Mouse (Mus musculus) duodenum, adult 2 months (tissue): ENCODE data around the gene Usp24. TPM values are rescaled to one million over a fixed set of nuclear protein-coding genes. Genes with fewer than 3 reads are reported as not detected.

ENCODE experiments used
- polyA plus RNA-seq: library from polyadenylated mRNA; depleted of rRNA; stranded (reverse); fragments of >200 nt; gene quantifications from 2 replicates; pipeline ENCODE4 v1.2.3, GENCODE M21; 2012; ENCODE audit warnings: low replicate concordance; rRNA removed

The Usp24 gene
- polyA plus RNA-seq = 4.2 and 6.7 TPM in 2 replicates

DNA sequence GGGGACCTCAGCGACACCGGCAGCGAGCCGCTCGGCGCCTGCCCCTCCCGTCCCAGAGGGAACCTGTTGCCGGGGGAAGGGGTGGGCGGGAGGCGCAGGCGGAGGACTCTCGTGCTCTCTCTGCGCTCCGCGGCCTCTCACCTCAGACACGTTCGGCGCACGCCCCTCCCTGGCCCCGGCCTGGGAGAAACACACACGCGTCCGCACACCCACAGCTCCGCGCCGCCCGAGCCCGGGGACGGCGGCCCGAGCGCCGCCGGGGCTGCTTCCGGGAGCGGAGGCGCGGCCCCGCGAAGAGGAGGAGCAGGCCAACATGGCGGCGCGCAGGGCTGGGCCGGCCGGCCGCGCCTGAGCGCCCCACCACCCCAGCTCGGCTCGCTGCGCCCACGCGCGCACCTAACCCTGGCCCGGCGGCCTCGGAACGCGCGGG lies at the start of gene Usp24:
Gene Usp24, plus strand, starts transcription at position 293 of the 430 bp plus-strand sequence.

Other genes with a start within 250 kb of the Usp24 start
- 3.0 and 5.3 TPM in 2 replicates for gene Pcsk9, start 148.1 kb downstream of the Usp24 start, polyA plus RNA-seq
- not detected in 2 replicates for gene Bsnd, start 176.1 kb downstream of the Usp24 start, polyA plus RNA-seq
- 82.1 and 147 TPM in 2 replicates for gene Dhcr24, start 244.8 kb downstream of the Usp24 start, polyA plus RNA-seq